Mouse (Mus musculus) neural tube, embryonic 12.5 days (tissue): ENCODE measurements around the gene Mtf1. TPM values are rescaled to one million over a fixed set of nuclear protein-coding genes. Genes with fewer than 3 reads are reported as not detected.

ENCODE experiments used
- ATAC-seq: fragments of 200-750 bp; cut with Nextera tagmentation; 2 replicates; pipeline ENCODE4 v1.8.0; 2017; ENCODE audit warnings: low read depth, mild to moderate bottlenecking, moderate TSS enrichment, moderate library complexity; ENCODE audit not compliant: low FRiP score
- H3K27ac ChIP-seq: fragments of 300-500 bp; sonication (generic); 2 replicates; pipeline ENCODE4 v1.5.1; 2016
- H3K27me3 ChIP-seq: fragments of 300-500 bp; sonication (generic); replicated peaks from 2 replicates; pipeline ENCODE4 v1.6.1; 2016; ENCODE audit warnings: mild to moderate bottlenecking
- H3K36me3 ChIP-seq: fragments of 300-500 bp; sonication (generic); 2 replicates; pipeline ENCODE4 v1.6.1; 2016; ENCODE audit warnings: mild to moderate bottlenecking
- H3K4me1 ChIP-seq: fragments of 300-500 bp; sonication (generic); 2 replicates; pipeline ENCODE4 v1.6.1; 2016
- H3K4me2 ChIP-seq: fragments of 300-500 bp; sonication (generic); replicated peaks from 2 replicates; pipeline ENCODE4 v1.6.1; 2016; ENCODE audit warnings: mild to moderate bottlenecking
- H3K4me3 ChIP-seq: fragments of 300-500 bp; sonication (generic); 2 replicates; pipeline ENCODE4 v1.5.1; 2016
- H3K9ac ChIP-seq: fragments of 300-500 bp; sonication (generic); 2 replicates; pipeline ENCODE4 v1.6.1; 2016; ENCODE audit warnings: mild to moderate bottlenecking
- H3K9me3 ChIP-seq: fragments of 300-500 bp; sonication (generic); 2 replicates; pipeline ENCODE4 v1.6.1; 2016; ENCODE audit warnings: mild to moderate bottlenecking
- WGBS: fragments of 180-500 bp; shearing (Covaris S2); methylation state at CpG from one replicate; pipeline ENCODE4 v1.1.7; 2016; 5-methylcytosine and 5-hydroxymethylcytosine counted together
- polyA plus RNA-seq: library from polyadenylated mRNA; unstranded; fragments of >200 nt; fragmentation: Nextera tagmentation; extraction: Ambion mirVana; gene quantifications from 2 replicates; pipeline ENCODE4 v1.2.1, GENCODE M21; 2016

Mtf1 gene
- polyA plus RNA-seq, 1 experiment from 2014 or later, result 14.2 TPM

GRCm38 (mm10) chr4:124773449-124773848 lies 28.5 kb upstream of the Mtf1 start:
- H3K27me3 ChIP-seq, result no peaks in the 10 kb centered on the region
- 84% methylated on average over 2 of the region's 2 CpGs for WGBS

GRCm38 (mm10) chr4:124773995-124774394 lies 27.9 kb upstream of the Mtf1 start:
- WGBS, result 95% methylated on average over 6 of the region's 6 CpGs
- no peaks in the 10 kb centered on the region for H3K9me3 ChIP-seq
- H3K4me1 ChIP-seq, result no peaks in the 10 kb centered on the region
- H3K9ac ChIP-seq, result no peak overlapping the region
- no peak overlapping the region for H3K4me2 ChIP-seq
- peaks cover 4% of the 10 kb centered on the region; the same call in 1 of the 2 replicates for H3K36me3 ChIP-seq
- no peak overlapping the region for H3K27ac ChIP-seq
- H3K4me3 ChIP-seq, result no peak overlapping the region
- H3K27me3 ChIP-seq, result no peaks in the 10 kb centered on the region
- ATAC-seq, result no peak

More at GRCm38 (mm10) chr4:124773449-124773848, 28.5 kb upstream of the Mtf1 start:
- Histone ChIP-seq H3K36me3 (no peaks in the 10 kb centered on the region), H3K4me3 (no peak overlapping the region), H3K9me3 (no peaks in the 10 kb centered on the region), H3K4me1 (no peaks in the 10 kb centered on the region), H3K4me2 (no peak overlapping the region), H3K27ac (no peak overlapping the region), H3K9ac (no peak overlapping the region)
- no peak for ATAC-seq

- Histone ChIP-seq H3K27me3 (no peaks in the 10 kb centered on the region), H3K9me3 (no peaks in the 10 kb centered on the region), H3K4me2 (no peak overlapping the region), H3K27ac (no peak overlapping the region), H3K9ac (no peak overlapping the region), H3K36me3 (peaks cover 9% of the 10 kb centered on the region; the same call in 1 of the 2 replicates), H3K4me3 (no peak overlapping the region), H3K4me1 (no peaks in the 10 kb centered on the region)
- ATAC-seq, result no peak
- 77% methylated on average over 2 of the region's 2 CpGs for WGBS
These were observed 27.5 kb upstream of the Mtf1 start for GRCm38 (mm10) chr4:124774429-124774828.

DNA sequence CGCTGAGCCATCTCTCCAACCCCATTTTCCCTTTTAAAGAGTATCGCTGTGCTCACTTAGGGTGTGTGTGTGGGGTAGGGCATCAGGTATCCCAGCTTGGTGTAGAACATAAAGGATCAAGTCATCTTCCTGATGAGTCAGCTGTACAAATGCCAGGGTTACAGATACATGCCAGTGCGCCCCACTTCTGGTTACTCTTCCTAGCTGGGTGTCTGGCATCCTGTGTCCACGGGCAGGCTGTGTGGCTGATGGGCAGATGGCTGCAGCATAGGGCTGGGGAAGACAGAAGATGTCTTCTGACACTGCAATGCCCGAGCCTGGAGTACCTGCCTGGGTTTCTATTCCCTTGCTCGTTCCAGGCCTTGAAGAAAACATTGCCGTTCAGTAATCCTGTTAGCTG lies 20.5 kb upstream of the Mtf1 start:
- no peak overlapping the region for H3K27ac ChIP-seq
- H3K4me1 ChIP-seq, result no peaks in the 10 kb centered on the region
- no peak overlapping the region for H3K9ac ChIP-seq
- H3K9me3 ChIP-seq, result no peaks in the 10 kb centered on the region
- 92% methylated on average over 7 of the region's 7 CpGs for WGBS
- no peak overlapping the region for H3K4me2 ChIP-seq
- no peak overlapping the region for H3K4me3 ChIP-seq
- ATAC-seq, result no peak
- no peaks in the 10 kb centered on the region for H3K27me3 ChIP-seq
- peaks cover 64% of the 10 kb centered on the region for H3K36me3 ChIP-seq

DNA sequence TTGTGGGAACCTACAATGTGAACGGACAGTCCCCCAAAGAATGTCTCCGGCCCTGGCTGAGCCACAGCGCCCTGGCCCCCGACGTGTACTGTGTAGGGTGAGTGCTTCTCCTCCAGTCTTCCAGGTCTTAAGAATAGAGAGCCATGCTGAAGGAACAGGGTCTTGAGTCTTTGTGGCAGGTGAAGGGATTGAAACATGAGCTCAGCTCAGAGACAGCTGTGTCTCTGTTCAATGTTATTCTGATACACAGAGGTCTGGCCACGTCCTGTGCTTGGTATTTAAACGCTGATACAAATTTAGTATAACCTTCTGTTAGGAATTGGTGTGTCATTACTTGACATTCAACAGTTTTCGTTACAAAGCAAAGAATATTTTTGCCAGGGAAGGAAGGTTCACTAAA lies 19.5 kb upstream of the Mtf1 start:
- H3K4me3 ChIP-seq, result no peak overlapping the region
- WGBS, result 94% methylated on average over 8 of the region's 8 CpGs
- ATAC-seq, result no peak
- no peak overlapping the region for H3K9ac ChIP-seq
- no peaks in the 10 kb centered on the region for H3K9me3 ChIP-seq
- H3K4me2 ChIP-seq, result no peak overlapping the region
- no peaks in the 10 kb centered on the region for H3K4me1 ChIP-seq
- H3K36me3 ChIP-seq, result peaks cover 74% of the 10 kb centered on the region
- H3K27me3 ChIP-seq, result no peaks in the 10 kb centered on the region
- H3K27ac ChIP-seq, result no peak overlapping the region

- H3K9me3 ChIP-seq, result no peaks in the 10 kb centered on the region
- no peak overlapping the region for H3K9ac ChIP-seq
- H3K27me3 ChIP-seq, result no peaks in the 10 kb centered on the region
- 88% methylated on average over 8 of the region's 8 CpGs for WGBS
- H3K27ac ChIP-seq, result no peak overlapping the region
- H3K4me1 ChIP-seq, result no peaks in the 10 kb centered on the region
- peaks cover 82% of the 10 kb centered on the region for H3K36me3 ChIP-seq
- no peak overlapping the region for H3K4me2 ChIP-seq
- no peak for ATAC-seq
- H3K4me3 ChIP-seq, result no peak overlapping the region
These were observed 18.0 kb upstream of the Mtf1 start for GRCm38 (mm10) chr4:124783937-124784336.

GRCm38 (mm10) chr4:124790013-124790412 lies 11.9 kb upstream of the Mtf1 start:
- no peak for ATAC-seq
- Histone ChIP-seq H3K27me3 (no peaks in the 10 kb centered on the region), H3K9me3 (no peaks in the 10 kb centered on the region), H3K4me1 (no peaks in the 10 kb centered on the region), H3K4me2 (no peak overlapping the region), H3K4me3 (no peak overlapping the region), H3K36me3 (peaks cover 89% of the 10 kb centered on the region), H3K27ac (no peak overlapping the region), H3K9ac (0 out of 2 replicates have a peak overlapping the region, but pooled peaks have one; percentile 23)
- WGBS, result 83% methylated on average over 4 of the region's 4 CpGs

DNA sequence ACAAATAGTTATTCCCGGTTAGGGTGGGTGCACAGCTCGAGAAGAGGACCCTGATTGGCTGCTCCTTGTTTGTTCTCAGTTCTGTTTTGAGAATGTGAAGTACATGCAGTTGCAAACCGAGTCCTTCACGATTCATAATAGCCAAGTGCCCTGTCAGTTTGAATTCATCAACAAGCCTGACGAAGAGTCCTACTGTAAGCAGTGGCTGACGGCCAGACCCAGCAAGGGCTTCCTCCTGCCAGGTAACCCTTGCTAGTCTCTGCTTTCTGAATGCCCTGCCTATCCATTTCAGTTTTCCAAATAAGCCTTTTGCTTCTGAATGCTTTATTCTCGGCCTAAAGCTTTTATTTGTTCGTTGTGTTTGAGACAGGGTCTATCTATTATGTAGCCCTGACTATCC lies 9.8 kb upstream of the Mtf1 start:
- Histone ChIP-seq H3K4me2 (no peak overlapping the region), H3K4me3 (no peak overlapping the region), H3K4me1 (no peaks in the 10 kb centered on the region), H3K9me3 (no peaks in the 10 kb centered on the region), H3K9ac (no peak overlapping the region), H3K36me3 (peaks cover 75% of the 10 kb centered on the region), H3K27ac (no peak overlapping the region), H3K27me3 (no peaks in the 10 kb centered on the region)
- no peak for ATAC-seq
- 91% methylated on average over 8 of the region's 8 CpGs for WGBS

GRCm38 (mm10) chr4:124796141-124796540 lies 5.8 kb upstream of the Mtf1 start:
- Histone ChIP-seq H3K9me3 (no peaks in the 10 kb centered on the region), H3K4me2 (no peak overlapping the region), H3K4me3 (no peak overlapping the region), H3K9ac (no peak overlapping the region), H3K27me3 (no peaks in the 10 kb centered on the region), H3K27ac (no peak overlapping the region), H3K4me1 (no peaks in the 10 kb centered on the region), H3K36me3 (peaks cover 63% of the 10 kb centered on the region)
- no peak for ATAC-seq
- WGBS, result 92% methylated on average over 8 of the region's 8 CpGs

DNA sequence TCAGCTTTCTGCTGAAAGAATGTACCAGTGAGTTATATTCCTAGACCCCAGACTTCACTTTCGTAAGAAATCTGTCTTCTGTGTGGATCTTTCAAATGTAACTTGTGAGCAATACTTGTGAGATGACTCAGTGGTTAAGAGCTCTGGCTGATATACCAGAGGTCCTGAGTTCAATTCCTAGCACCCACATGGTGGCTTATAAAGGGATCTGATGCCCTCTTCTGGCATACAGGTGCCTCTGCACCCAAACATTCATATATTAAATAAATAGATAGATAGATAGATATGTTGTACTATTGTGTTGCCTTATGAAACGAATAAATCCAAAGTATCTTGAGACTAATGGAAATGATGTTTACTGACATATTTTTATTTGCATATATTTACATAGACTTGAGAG lies 5.0 kb upstream of the Mtf1 start:
- 91% methylated on average over 2 of the region's 2 CpGs for whole genome bisulfite sequencing
- Histone ChIP-seq H3K27ac (no peak overlapping the region), H3K9ac (no peak overlapping the region), H3K4me3 (no peak overlapping the region), H3K27me3 (no peaks in the 10 kb centered on the region), H3K4me2 (no peak overlapping the region), H3K4me1 (peaks cover 4% of the 10 kb centered on the region), H3K36me3 (peaks cover 57% of the 10 kb centered on the region), H3K9me3 (no peaks in the 10 kb centered on the region)
- no peak for ATAC-seq

GRCm38 (mm10) chr4:124802309-124803260 lies 681 bp downstream of the Mtf1 start:
- Histone ChIP-seq H3K4me3 (peak overlapping the region; percentile 76), H3K4me1 (peaks cover 15% of the 10 kb centered on the region), H3K4me2 (peak overlapping the region; percentile 87), H3K27ac (peak overlapping the region; percentile 90), H3K36me3 (peaks cover 53% of the 10 kb centered on the region), H3K9ac (peak overlapping the region; percentile 90), H3K27me3 (no peaks in the 10 kb centered on the region), H3K9me3 (no peaks in the 10 kb centered on the region)
- 2% methylated on average over 53 of the region's 53 CpGs for WGBS
- ATAC-seq, result peak; percentile 100

- H3K27ac ChIP-seq, result no peak overlapping the region
- ATAC-seq, result no peak
- no peak overlapping the region for H3K9ac ChIP-seq
- no peaks in the 10 kb centered on the region for H3K27me3 ChIP-seq
- peak overlapping the region; percentile 87 for H3K4me2 ChIP-seq
- H3K9me3 ChIP-seq, result no peaks in the 10 kb centered on the region
- H3K4me1 ChIP-seq, result peaks cover 15% of the 10 kb centered on the region
- peak overlapping the region; percentile 76 for H3K4me3 ChIP-seq
- peaks cover 50% of the 10 kb centered on the region for H3K36me3 ChIP-seq
- 81% methylated on average over 6 of the region's 6 CpGs for WGBS
These were observed 1.5 kb downstream of the Mtf1 start for GRCm38 (mm10) chr4:124803406-124803805.

GRCm38 (mm10) chr4:124808511-124808910 lies 6.6 kb downstream of the Mtf1 start:
- H3K4me3 ChIP-seq, result no peak overlapping the region
- H3K9ac ChIP-seq, result no peak overlapping the region
- H3K4me1 ChIP-seq, result peaks cover 8% of the 10 kb centered on the region
- no peak overlapping the region for H3K27ac ChIP-seq
- H3K36me3 ChIP-seq, result peaks cover 50% of the 10 kb centered on the region
- H3K4me2 ChIP-seq, result no peak overlapping the region
- no peak for ATAC-seq
- no peaks in the 10 kb centered on the region for H3K27me3 ChIP-seq
- WGBS, result 84% methylated on average over 5 of the region's 5 CpGs
- no peaks in the 10 kb centered on the region for H3K9me3 ChIP-seq
